Mouse (Mus musculus) hindbrain, embryonic 14.5 days (tissue): ENCODE measurements around the gene Mfng. TPM values are rescaled to one million over a fixed set of nuclear protein-coding genes. Genes with fewer than 3 reads are reported as not detected.

Source experiments
- ATAC-seq: fragments of 200-750 bp; cut with Nextera tagmentation; 2 replicates; pipeline ENCODE4 v1.8.0; 2017; ENCODE audit warnings: moderate number of reproducible peaks, mild to moderate bottlenecking, moderate TSS enrichment, moderate library complexity; ENCODE audit not compliant: low FRiP score
- DNase-seq: peaks from one replicate; pipeline ENCODE4 v3.0.0-alpha.2; 2015; ENCODE audit warnings: low spot score
- H3K27ac ChIP-seq: fragments of 300-500 bp; sonication (generic); 2 replicates; pipeline ENCODE4 v1.5.1; 2014; ENCODE audit warnings: mild to moderate bottlenecking, moderate library complexity
- H3K27me3 ChIP-seq: fragments of 300-500 bp; sonication (generic); 2 replicates; pipeline ENCODE4 v1.6.1; 2014; ENCODE audit warnings: mild to moderate bottlenecking, low read length, mixed read lengths; ENCODE audit not compliant: control insufficient read depth, insufficient read depth
- H3K36me3 ChIP-seq: fragments of 300-500 bp; sonication (generic); replicated peaks from 2 replicates; pipeline ENCODE4 v1.6.1; 2014; ENCODE audit not compliant: control insufficient read depth, insufficient read depth
- H3K4me1 ChIP-seq: fragments of 300-500 bp; sonication (generic); replicated peaks from 2 replicates; pipeline ENCODE4 v1.6.1; 2014; ENCODE audit warnings: antibody characterized with exemption, low read length, mixed read lengths; ENCODE audit not compliant: control insufficient read depth, insufficient read depth
- H3K4me2 ChIP-seq: fragments of 300-500 bp; sonication (generic); replicated peaks from 2 replicates; pipeline ENCODE4 v1.6.1; 2014; ENCODE audit warnings: mild to moderate bottlenecking, moderate library complexity
- H3K4me3 ChIP-seq: fragments of 300-500 bp; sonication (generic); replicated peaks from 2 replicates; pipeline ENCODE4 v1.5.1; 2014; ENCODE audit warnings: mild to moderate bottlenecking, low read length
- H3K9ac ChIP-seq: fragments of 300-500 bp; sonication (generic); 2 replicates; pipeline ENCODE4 v1.6.1; 2014
- H3K9me3 ChIP-seq: fragments of 300-500 bp; sonication (generic); 2 replicates; pipeline ENCODE4 v1.6.1; 2016; ENCODE audit warnings: low read length; ENCODE audit not compliant: control insufficient read depth
- WGBS: fragments of 180-500 bp; shearing (Covaris S2); extraction: QIAGEN DNeasy Blood & Tissue Kit; methylation state at CpG from one replicate; pipeline ENCODE4 v1.1.7; 2014; 5-methylcytosine and 5-hydroxymethylcytosine counted together
- polyA plus RNA-seq: library from polyadenylated mRNA; unstranded; fragments of >200 nt; fragmentation: Nextera tagmentation; extraction: Ambion mirVana; gene quantifications from 2 replicates; pipeline ENCODE4 v1.2.1, GENCODE M21; 2014

The Mfng gene
- polyA plus RNA-seq, 1 experiment from 2014 or later: 12.5 TPM

GRCm38 (mm10) chr15:78790990-78791389, 17.7 kb upstream of the Mfng start:
- ATAC-seq: no peak

DNA sequence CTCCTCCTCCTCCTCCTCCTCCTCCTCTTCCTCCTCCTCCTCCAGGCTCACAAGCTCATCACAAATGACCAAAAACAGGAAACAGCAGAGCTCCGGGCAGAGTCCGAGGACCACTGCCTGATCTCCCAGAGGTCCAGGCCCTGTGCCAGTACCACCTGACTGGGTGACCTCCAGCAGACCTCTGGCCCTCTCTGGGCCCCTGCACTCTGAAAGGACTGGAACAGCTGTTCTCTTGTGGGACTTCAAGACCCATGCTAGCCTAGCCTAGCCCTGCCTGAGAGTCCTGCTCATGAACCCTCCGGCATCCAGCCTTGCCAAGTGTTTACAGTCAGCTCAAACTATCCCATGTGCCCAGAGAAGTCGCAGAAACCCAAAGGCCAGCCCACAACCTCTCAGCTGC, 17.2 kb upstream of the Mfng start:
- H3K27me3 ChIP-seq: no peaks in the 10 kb centered on the region
- ATAC-seq (no peak), DNase-seq (no peak)
- H3K4me1 ChIP-seq: peaks cover 10% of the 10 kb centered on the region; the same call in 1 of the 2 replicates
- H3K27ac ChIP-seq: no peak overlapping the region
- no peak overlapping the region for H3K4me2 ChIP-seq
- H3K9ac ChIP-seq: no peak overlapping the region
- H3K9me3 ChIP-seq: no peaks in the 10 kb centered on the region
- no peak overlapping the region for H3K4me3 ChIP-seq
- no peaks in the 10 kb centered on the region for H3K36me3 ChIP-seq
- 76% methylated on average over 4 of the region's 4 CpGs for WGBS

More at GRCm38 (mm10) chr15:78790990-78791389, 17.7 kb upstream of the Mfng start:
- Histone ChIP-seq H3K27ac (no peak overlapping the region), H3K9ac (no peak overlapping the region), H3K4me3 (no peak overlapping the region), H3K9me3 (no peaks in the 10 kb centered on the region), H3K36me3 (no peaks in the 10 kb centered on the region), H3K4me1 (0 out of 2 replicates have a peak, but pooled peaks cover 6% of the 10 kb centered on the region), H3K27me3 (no peaks in the 10 kb centered on the region), H3K4me2 (no peak overlapping the region)
- DNase-seq: no peak
- 78% methylated on average over 12 of the region's 12 CpGs for WGBS

DNA sequence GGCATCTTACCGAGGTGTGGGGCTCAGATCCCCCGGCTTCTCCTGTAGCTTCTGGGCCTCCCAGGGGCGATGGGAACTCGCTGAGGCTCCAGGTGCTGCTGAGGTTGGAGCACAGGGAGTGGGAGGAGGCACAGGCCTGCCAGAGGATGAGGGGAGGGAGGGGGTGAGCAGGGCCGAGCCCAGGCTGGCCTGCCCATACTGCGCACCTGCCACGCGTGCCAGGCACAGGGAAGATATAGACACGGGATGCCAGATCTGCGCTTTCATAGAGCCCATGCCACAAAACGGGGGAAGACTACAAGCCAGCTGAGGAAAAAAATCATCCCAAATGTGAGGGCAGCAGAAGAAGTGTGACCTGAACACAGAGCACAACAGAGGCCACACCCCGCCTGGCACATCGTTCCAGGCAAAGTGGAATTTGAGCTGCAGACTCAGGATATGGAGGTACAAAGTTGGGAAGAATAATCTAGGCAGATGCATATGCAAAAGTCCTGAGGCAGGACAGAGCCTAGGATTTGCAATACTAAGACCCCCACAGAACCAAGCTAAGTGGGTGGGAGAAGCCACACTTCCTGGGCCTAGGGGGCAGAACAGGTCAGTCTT, 16.5 kb upstream of the Mfng start:
- Histone ChIP-seq H3K4me1 (peaks cover 10% of the 10 kb centered on the region; the same call in 1 of the 2 replicates), H3K36me3 (no peaks in the 10 kb centered on the region), H3K27ac (no peak overlapping the region; the same call in 1 of the 2 replicates), H3K4me3 (no peak overlapping the region), H3K9ac (no peak overlapping the region), H3K27me3 (no peaks in the 10 kb centered on the region), H3K4me2 (no peak overlapping the region), H3K9me3 (no peaks in the 10 kb centered on the region)
- no peak for ATAC-seq
- DNase-seq: no peak
- 85% methylated on average over 13 of the region's 13 CpGs for WGBS

DNA sequence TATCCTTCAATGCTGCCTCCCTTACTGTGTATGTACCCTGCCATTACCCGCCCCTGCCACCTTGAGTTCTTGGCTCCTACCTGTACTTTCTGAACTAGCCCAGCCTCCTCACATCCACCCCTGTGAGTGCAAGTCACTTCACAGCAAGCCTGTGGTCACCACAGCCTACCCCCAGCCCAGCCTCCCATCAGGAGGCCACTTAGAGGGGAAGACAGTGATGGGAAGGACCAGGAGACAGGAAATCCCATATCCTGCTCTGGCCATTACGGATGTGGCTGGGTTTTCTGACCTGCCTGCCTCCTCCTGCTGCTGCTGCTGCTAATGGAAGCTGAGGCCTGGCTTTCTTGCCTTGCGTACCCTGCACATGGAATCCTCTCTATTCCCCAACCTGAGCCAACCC, 14.8 kb upstream of the Mfng start:
- no peaks in the 10 kb centered on the region for H3K27me3 ChIP-seq
- ATAC-seq: no peak
- peak overlapping the region; percentile 32; the same call in 1 of the 2 replicates for H3K27ac ChIP-seq
- H3K4me2 ChIP-seq: no peak overlapping the region
- H3K4me3 ChIP-seq: no peak overlapping the region
- no peaks in the 10 kb centered on the region for H3K36me3 ChIP-seq
- H3K9ac ChIP-seq: no peak overlapping the region
- 82% methylated on average over 3 of the region's 3 CpGs for WGBS
- H3K4me1 ChIP-seq: peaks cover 10% of the 10 kb centered on the region; the same call in 1 of the 2 replicates
- no peaks in the 10 kb centered on the region for H3K9me3 ChIP-seq
- DNase-seq: no peak

DNA sequence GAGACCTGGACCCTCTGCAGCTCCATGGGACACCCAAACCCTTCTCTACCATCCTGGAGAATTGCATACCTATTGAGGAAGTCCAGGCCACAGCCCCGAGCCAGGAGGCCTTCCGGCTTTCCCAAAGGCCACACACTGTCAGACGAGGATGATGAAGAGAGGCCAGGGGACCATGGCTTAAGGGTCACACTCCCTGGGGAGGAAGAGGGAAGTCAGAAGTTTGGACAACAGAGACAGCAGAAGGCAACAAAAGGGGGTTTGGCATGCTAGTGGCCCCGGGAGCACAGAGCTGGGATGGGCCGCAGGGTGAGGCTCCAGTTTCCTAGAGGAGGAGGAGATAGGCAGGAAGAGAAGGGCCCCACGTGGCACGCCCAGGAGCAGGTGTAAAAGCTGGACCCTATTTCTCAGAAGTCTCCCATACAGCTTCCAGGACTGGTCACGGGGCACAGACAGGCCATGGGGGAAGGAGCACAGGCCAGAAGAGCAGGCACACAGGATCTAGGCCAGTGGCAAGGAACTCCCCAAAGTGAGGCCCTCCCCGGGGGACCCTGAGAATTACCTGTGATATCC, 14.1 kb upstream of the Mfng start:
- H3K27ac ChIP-seq: peak overlapping the region; percentile 32; the same call in 1 of the 2 replicates

GRCm38 (mm10) chr15:78786411-78786818, 13.1 kb upstream of the Mfng start:
- no peaks in the 10 kb centered on the region for H3K9me3 ChIP-seq
- WGBS: 78% methylated on average over 9 of the region's 9 CpGs
- no peak for ATAC-seq
- H3K4me2 ChIP-seq: no peak overlapping the region
- H3K4me3 ChIP-seq: no peak overlapping the region
- no peaks in the 10 kb centered on the region for H3K36me3 ChIP-seq
- H3K4me1 ChIP-seq: peaks cover 10% of the 10 kb centered on the region; the same call in 1 of the 2 replicates
- no peak overlapping the region for H3K9ac ChIP-seq
- no peak for DNase-seq
- H3K27ac ChIP-seq: peak overlapping the region; percentile 20; the same call in 1 of the 2 replicates
- no peaks in the 10 kb centered on the region for H3K27me3 ChIP-seq

More for the DNA sequence above, 14.1 kb upstream of the Mfng start:
- H3K9ac ChIP-seq: no peak overlapping the region
- no peaks in the 10 kb centered on the region for H3K36me3 ChIP-seq
- no peaks in the 10 kb centered on the region for H3K27me3 ChIP-seq
- no peak overlapping the region for H3K4me3 ChIP-seq
- peaks cover 10% of the 10 kb centered on the region; the same call in 1 of the 2 replicates for H3K4me1 ChIP-seq
- DNase-seq: no peak
- H3K9me3 ChIP-seq: no peaks in the 10 kb centered on the region
- no peak for ATAC-seq
- H3K4me2 ChIP-seq: no peak overlapping the region
- WGBS: 65% methylated on average over 9 of the region's 9 CpGs

DNA sequence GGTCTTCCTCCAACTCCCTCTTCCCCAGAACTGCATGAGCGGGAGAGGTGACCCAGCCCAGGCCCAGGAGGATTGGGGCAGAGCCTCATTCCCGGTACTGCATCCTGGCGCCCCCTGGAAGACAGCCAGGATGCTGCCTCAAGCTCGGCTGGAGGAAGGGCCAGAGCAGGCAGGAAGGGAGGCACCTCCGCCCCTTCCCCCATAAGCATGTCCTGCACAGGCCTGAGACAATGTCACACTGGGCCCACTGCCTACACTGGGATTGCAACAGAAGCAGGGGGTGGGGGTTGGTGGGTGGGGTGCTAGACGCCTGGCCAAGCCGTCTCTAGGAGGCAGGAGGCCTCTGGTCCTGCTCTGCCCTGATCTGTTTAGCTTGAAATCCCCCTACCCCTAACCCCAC, 12.7 kb upstream of the Mfng start:
- Histone ChIP-seq H3K36me3 (no peaks in the 10 kb centered on the region), H3K9me3 (no peaks in the 10 kb centered on the region), H3K27me3 (no peaks in the 10 kb centered on the region), H3K4me1 (peaks cover 10% of the 10 kb centered on the region; the same call in 1 of the 2 replicates), H3K27ac (peak overlapping the region; percentile 3; the same call in 1 of the 2 replicates), H3K9ac (no peak overlapping the region), H3K4me3 (no peak overlapping the region), H3K4me2 (no peak overlapping the region)
- 16% methylated on average over 7 of the region's 7 CpGs for WGBS
- DNase-seq (no peak), ATAC-seq (peak; percentile 43; the same call in 1 of the 2 replicates)

- no peak for ATAC-seq
- Histone ChIP-seq H3K4me3 (no peak overlapping the region), H3K36me3 (no peaks in the 10 kb centered on the region), H3K4me1 (peaks cover 7% of the 10 kb centered on the region; the same call in 1 of the 2 replicates), H3K9ac (no peak overlapping the region), H3K27ac (no peak overlapping the region), H3K4me2 (no peak overlapping the region), H3K27me3 (no peaks in the 10 kb centered on the region), H3K9me3 (no peaks in the 10 kb centered on the region)
- DNase-seq: no peak
- WGBS: 94% methylated on average over 7 of the region's 7 CpGs
These were observed 12.0 kb upstream of the Mfng start for GRCm38 (mm10) chr15:78785258-78785657.

GRCm38 (mm10) chr15:78784520-78784919, 11.2 kb upstream of the Mfng start:
- H3K4me3 ChIP-seq: no peak overlapping the region
- H3K9ac ChIP-seq: no peak overlapping the region
- no peaks in the 10 kb centered on the region for H3K27me3 ChIP-seq
- no peaks in the 10 kb centered on the region for H3K36me3 ChIP-seq
- no peaks in the 10 kb centered on the region for H3K9me3 ChIP-seq
- H3K4me1 ChIP-seq: peaks cover 7% of the 10 kb centered on the region; the same call in 1 of the 2 replicates
- no peak for DNase-seq
- ATAC-seq: no peak
- no peak overlapping the region for H3K27ac ChIP-seq
- no peak overlapping the region for H3K4me2 ChIP-seq
- WGBS: 67% methylated on average over 5 of the region's 5 CpGs
